Mouse (Mus musculus) ZHBTc4 (cell line): ENCODE results near the gene Tesk1.

Source experiments
- DNase-seq: peaks from one replicate; pipeline ENCODE4 v3.0.0-alpha.2; 2011; ENCODE audit warnings: low read depth, low spot score

The Tesk1 gene

GRCm38 (mm10) chr4:43418973-43419656 lies 22.6 kb upstream of the Tesk1 start:
- no peak for DNase-seq

DNA sequence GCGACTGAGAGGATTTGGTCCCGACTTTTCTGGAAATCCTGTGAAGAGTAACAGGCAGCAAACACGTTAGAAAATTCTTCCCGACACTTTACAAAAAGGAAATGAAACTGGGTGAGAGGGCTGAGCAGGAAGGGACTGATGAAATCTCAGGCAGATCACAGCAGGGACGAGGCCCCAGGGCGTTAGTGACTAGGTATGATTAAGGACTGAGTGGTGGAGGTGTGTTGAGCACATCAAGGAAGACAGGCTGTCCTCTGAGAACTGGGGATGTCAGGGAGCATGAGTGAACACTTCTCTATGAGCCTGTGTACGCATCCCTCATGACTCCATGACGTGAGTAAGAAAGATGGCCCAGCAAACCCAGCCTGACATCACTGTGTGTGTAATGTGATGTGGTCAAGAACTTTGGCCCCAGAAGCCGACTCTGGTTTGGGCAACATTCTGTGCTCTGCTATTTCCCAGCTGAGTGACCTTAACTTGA lies 21.9 kb upstream of the Tesk1 start:
- DNase-seq: no peak

GRCm38 (mm10) chr4:43420305-43420704 lies 21.4 kb upstream of the Tesk1 start:
- DNase-seq: peak; percentile 91

DNA sequence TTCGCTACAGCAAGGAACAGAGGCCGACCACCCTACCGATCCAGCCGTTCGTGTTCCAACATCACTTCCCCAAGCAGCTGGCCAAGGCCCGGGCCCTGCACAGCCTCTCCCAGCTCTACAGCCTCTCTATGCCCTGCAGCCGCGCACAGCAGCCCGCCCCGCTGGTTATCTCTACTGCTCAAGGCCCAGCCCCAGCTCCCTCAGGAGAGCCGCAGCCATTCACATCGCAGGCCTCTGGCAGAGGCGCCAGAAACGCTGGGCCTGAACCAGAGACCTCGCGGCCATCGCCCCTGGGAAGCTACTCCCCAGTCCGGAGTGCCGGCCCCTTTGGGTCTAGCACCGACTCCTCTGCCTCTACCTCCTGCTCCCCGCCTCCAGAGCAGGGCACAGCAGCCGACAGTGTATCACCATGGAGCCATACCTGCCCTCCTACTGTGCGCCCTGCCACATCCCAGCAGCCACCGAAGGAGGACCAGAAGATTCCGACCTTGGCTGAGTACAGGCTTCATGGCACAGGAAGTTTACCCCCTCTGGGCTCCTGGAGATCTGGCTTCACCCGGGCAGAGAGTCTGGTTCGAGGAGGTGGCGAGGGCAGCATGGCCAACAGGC lies 20.0 kb upstream of the Tesk1 start:
- DNase-seq: no peak

GRCm38 (mm10) chr4:43423267-43423934 lies 18.3 kb upstream of the Tesk1 start:
- no peak for DNase-seq

GRCm38 (mm10) chr4:43424072-43424471 lies 17.7 kb upstream of the Tesk1 start:
- DNase-seq: no peak

GRCm38 (mm10) chr4:43425197-43425596 lies 16.5 kb upstream of the Tesk1 start:
- DNase-seq: no peak

DNA sequence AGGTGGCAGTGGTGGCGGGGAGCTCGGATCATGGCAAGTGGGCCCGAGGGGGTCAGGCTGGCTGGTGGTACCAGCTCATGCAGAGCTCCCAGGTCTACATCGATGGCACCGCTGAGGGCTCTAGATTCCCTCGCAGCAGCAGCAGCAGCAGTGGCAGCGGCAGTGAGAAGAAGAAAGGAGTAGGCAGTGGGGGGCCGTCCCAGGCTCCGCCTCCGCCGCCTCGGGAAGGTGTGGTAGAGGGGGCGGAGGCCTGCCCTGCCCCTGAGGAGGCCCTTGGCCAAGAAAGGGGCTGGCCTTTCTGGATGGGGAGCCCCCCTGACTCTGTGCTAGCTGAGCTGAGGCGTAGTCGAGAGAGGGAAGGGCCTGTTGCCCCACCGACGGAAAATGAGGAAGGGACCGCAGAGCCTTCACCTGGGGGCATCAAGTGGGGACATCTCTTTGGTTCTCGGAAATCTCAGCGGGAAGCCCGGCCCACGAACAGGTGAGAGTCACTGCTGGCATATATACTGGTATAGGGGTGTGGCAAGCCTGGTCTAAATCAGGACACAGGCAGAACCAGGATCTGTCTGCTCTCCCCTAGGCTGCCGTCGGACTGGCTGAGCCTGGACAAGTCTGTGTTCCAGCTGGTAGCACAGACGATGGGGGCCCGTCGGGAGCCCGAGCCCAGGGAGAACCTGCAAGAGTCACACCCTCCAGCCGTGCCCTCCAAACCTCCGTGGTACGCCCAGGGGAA lies 15.9 kb upstream of the Tesk1 start:
- no peak for DNase-seq

DNA sequence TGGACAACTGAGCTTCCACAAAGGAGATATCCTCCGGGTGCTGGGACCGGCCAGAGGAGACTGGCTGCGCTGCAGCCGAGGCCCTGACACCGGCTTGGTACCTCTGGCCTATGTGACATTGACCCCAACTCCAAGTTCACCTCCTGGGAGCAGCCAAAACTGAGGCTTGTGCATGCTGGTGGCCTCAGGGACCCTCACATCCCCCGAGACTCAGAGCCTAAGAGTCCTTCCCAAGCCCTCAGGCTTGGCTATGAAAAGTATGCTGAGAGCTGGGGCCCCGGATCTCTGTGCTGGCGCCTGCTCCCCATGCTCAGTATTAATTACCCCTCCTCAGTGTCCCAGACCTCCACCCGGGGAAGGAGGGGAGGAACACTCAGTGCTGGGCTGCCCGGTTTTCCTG lies 15.3 kb upstream of the Tesk1 start:
- no peak for DNase-seq

- no peak for DNase-seq
Observed at GRCm38 (mm10) chr4:43427501-43428179, 14.1 kb upstream of the Tesk1 start.

DNA sequence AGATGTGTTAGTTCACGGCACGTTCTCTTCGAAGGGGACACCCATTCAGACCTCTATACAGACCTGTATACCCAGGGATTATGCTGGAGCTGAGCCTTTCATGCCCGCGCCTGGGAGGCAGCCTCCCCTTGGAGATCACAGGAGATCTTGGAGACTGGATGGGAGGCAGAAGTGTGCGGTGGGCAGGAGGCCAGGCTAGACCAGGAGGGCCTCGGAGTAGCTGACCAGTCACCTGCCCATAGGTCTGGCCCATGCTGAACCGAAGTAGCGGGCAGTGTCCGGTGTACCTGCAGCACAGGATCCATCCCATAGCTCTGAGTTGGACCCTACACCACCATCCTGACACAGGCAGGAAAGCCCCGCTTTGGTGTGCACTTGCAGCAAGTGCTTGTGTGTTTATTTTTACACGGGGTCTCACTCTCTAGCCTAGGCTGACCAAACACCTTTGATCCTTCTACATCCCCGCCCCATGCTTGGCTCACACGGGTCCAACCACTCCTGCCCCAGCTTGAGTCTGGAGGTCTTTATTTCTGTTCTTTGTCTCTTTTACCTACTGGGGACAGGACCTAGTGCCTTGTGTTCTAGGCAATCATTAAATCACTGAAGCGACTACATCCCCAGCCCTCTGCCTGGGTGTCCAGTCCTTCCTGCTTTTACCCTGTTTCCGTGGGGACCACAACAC lies 13.4 kb upstream of the Tesk1 start:
- no peak for DNase-seq

GRCm38 (mm10) chr4:43428946-43429345 lies 12.8 kb upstream of the Tesk1 start, which contains the start of gene Fam166b:
Fam166b (minus strand) TSS chr4:43429134.
- DNase-seq: peak; percentile 62

- peak; percentile 94 for DNase-seq
Observed at GRCm38 (mm10) chr4:43431690-43432089, 10.0 kb upstream of the Tesk1 start.

- peak; percentile 25 for DNase-seq
Observed at GRCm38 (mm10) chr4:43432832-43433231, 8.9 kb upstream of the Tesk1 start.

- peak; percentile 99 for DNase-seq
Observed at GRCm38 (mm10) chr4:43442044-43442443, 305 bp downstream of the Tesk1 start.

DNA sequence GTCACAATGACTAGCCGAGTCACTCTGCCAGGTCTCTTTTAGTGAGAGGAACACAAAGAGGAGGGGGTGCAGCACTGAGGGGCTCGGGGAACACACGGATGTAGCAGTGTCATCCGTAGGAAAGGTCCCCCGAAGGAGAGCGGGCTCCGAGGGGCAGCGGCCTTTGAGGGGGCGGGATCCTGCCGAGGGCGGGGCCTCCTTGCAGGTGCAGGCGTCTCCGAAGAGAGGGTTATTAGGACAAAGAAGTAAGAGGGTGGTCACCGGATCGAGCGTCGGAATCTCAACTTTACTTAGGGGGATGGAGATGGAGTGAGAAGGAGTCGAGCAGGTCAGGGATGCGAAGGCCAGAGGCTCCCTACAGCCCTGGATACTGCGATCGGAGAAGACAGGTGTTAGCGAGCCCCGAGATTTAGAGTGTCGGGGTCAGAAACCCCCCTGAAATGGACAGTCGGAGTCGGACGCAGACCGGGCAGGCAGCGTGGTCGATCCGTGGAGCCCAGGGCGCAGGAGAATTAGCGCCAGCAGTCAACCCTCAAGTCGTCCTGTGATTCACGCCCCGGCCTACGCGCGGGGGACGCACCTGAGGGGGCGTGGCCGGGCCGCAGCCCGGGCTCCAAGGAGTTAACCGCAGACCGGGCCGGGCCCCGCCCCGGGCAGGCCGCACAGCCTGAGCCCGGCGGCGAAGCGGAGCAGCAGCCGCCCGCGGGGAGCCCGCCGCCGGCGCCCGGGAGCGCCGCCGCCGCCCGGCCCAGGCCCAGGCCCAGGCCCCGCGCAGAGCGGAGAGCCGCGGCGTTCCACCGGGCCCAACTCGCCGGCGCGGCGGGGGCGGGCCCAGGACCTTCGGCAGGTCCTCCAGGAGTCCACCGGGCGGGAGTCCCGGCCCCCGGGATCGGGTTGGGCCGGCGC lies 970 bp downstream of the Tesk1 start:
- peak; percentile 86 for DNase-seq

DNA sequence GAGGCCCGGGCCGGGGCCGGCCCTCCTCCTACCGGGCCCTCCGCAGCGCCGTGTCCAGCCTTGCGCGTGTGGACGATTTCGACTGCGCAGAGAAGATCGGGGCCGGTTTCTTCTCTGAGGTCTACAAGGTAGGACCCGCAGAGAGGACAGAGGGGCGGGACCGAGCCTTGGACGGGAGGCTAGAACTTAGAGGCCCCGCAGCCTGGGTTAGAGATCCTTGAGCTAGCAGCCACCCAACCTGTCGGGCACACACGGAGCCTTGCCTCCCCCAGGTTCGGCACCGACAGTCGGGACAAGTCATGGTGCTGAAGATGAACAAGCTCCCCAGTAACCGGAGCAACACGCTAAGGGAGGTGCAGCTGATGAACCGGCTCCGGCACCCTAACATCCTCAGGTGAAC lies 1.8 kb downstream of the Tesk1 start:
- peak; percentile 56 for DNase-seq

GRCm38 (mm10) chr4:43447251-43447650 lies 5.5 kb downstream of the Tesk1 start:
- no peak for DNase-seq

DNA sequence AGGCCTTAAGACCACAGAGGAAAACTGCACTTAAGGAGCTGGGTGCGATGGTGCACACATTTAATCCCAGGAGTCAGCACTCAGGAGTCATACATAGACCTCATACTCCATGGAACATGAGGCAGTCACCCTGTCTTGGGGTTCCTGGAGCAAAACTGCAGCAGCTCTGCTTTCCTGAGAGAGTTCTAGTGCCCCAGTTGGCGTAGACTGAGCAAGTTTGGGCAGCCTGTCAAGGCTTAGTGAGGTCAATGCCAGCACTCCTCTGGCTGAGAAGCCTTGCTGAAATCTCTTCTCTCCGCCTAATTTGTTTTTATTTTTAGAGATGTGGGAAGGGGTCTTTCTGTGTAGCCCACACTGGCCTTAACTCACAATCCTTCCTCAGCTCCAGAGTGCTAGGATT lies 6.8 kb downstream of the Tesk1 start:
- no peak for DNase-seq

- no peak for DNase-seq
Observed at GRCm38 (mm10) chr4:43452315-43452714, 10.6 kb downstream of the Tesk1 start.
